Mouse (Mus musculus): ENCODE measurements around the gene Hist1h2ba. TPM values are rescaled to one million over a fixed set of nuclear protein-coding genes. Genes with fewer than 3 reads are reported as not detected.

The Hist1h2ba gene
- total and polyA plus RNA-seq, 3 experiments = not detected

DNA sequence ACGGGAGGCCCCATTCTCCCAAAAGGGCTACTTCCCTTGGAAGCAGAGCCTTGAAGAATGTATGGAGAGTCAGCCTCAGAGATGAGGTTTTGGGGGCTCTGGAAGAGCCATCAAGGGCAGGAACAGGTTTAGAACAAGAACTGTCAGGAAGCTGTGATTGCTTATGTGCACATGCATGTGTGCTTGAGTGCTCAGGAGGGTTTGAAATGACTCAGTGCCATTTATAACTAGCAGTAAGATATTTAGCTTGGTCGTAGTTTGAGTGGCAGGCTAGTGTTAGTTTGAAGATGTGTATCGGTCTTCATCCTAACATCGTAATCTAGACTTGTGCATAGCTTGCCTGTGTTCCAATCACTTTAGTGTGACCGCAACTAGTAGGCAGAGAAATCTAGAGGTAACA lies 27.1 kb downstream of the Hist1h2ba start:
- no peak for DNase-seq

DNA sequence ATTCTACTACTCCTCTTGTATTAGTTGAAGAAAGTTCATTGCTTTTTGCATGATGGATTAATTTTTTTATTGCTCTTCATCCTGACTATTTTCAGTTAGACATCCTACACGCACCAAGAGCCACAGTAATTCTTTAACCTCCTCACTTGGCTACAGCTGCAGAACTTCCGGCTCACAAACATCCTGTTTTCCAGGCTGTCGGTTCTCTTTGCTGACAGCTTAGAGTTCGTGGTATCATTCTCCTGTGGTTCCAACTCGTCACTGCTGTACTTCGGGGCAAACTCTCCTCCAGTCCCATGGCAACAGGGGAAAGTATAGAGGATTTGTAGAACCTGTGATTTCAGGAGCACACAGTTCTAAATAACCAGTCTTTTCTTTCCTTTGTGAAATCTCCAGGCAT lies 35.7 kb downstream of the Hist1h2ba start:
- no peak for DNase-seq

- DNase-seq = no peak
Observed at GRCm38 (mm10) chr13:23893269-23893593, 40.7 kb downstream of the Hist1h2ba start.

GRCm38 (mm10) chr13:23892592-23893268 lies 41.2 kb downstream of the Hist1h2ba start:
- DNase-seq = no peak

GRCm38 (mm10) chr13:23889011-23889605 lies 44.8 kb downstream of the Hist1h2ba start:
- DNase-seq = peak; percentile 19

- DNase-seq = no peak
Observed at GRCm38 (mm10) chr13:23887026-23887725, 46.8 kb downstream of the Hist1h2ba start.

DNA sequence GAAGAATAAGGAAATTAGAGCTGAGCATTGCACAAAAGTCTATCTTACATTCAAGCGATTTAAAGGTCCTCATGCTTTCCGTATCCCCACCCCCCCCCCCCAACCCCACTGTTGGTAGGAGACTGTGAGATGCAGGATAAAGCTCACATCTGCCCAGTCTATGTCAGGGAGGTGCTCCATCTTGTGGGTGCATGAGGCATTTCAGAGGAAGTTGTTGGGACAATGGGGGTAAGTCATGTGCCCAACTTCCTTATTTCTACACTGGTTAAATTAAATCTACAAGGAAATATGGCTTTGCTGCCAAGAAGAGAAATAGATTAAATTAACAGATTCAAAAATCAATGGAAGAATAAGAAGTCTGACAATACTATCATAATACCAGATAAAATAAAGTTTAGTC lies 48.4 kb downstream of the Hist1h2ba start:
- DNase-seq = peak; percentile 17

Small RNA genes lying within 50 kb of the gene (microRNA-seq; reads per million reads assigned to microRNA genes)
- 0 reads per million in 2 experiments for gene Gm44344

Other genes with a start within 250 kb of the Hist1h2ba start
- 100 to 1,000 TPM; 143 to 210 TPM for gene Hist1h2bc, start 250.0 kb downstream of the Hist1h2ba start, total RNA-seq (2021)
- 308 and 343 TPM in 2 replicates for gene Hist1h2bc, start 250.0 kb downstream of the Hist1h2ba start, polyA plus RNA-seq (2012; rRNA removed)
- gene Hist1h1t, start 238.3 kb downstream of the Hist1h2ba start, total RNA-seq (2021) = not detected
- gene Hist1h1t, start 238.3 kb downstream of the Hist1h2ba start, polyA plus RNA-seq (2012; rRNA removed) = not detected in 2 replicates
- 10 to 100 TPM; 70.2 to 84.7 TPM for gene Hist1h4c, start 235.7 kb downstream of the Hist1h2ba start, total RNA-seq (2021)
- 1.7 and 2.8 TPM in 2 replicates for gene Hist1h4c, start 235.7 kb downstream of the Hist1h2ba start, polyA plus RNA-seq (2012; rRNA removed)
- gene Hfe, start 223.3 kb downstream of the Hist1h2ba start, total RNA-seq (2021) = 10 to 100 TPM; 22.3 to 33.0 TPM
- gene Hfe, start 223.3 kb downstream of the Hist1h2ba start, polyA plus RNA-seq (2012; rRNA removed) = 27.9 and 30.3 TPM in 2 replicates
- gene Hist1h1c, start 195.3 kb downstream of the Hist1h2ba start, total RNA-seq (2021) = 100 to 1,000 TPM; 168 to 270 TPM
- 32.9 and 41.2 TPM in 2 replicates for gene Hist1h1c, start 195.3 kb downstream of the Hist1h2ba start, polyA plus RNA-seq (2012; rRNA removed)
- gene Hist1h3c, start 188.6 kb downstream of the Hist1h2ba start, total RNA-seq (2021) = 10 to 100 TPM in 1 of 2 experiments, 1 to 10 TPM in 1; 4.6 to 14.7 TPM
- gene Hist1h3c, start 188.6 kb downstream of the Hist1h2ba start, polyA plus RNA-seq (2012; rRNA removed) = 4.9 and 6.7 TPM in 2 replicates
- 10 to 100 TPM; 17.1 TPM for gene Hist1h2bb, start 187.4 kb downstream of the Hist1h2ba start, total RNA-seq (2021)
- 4.2 and 5.6 TPM in 2 replicates for gene Hist1h2bb, start 187.4 kb downstream of the Hist1h2ba start, polyA plus RNA-seq (2012; rRNA removed)
- gene Hist1h2ab, start 183.0 kb downstream of the Hist1h2ba start, total RNA-seq (2021) = 10 to 100 TPM; 25.7 to 26.0 TPM
- gene Hist1h2ab, start 183.0 kb downstream of the Hist1h2ba start, polyA plus RNA-seq (2012; rRNA removed) = 1.6 and 4.1 TPM in 2 replicates
- 10 to 100 TPM; 25.0 to 32.1 TPM for gene Hist1h3b, start 181.9 kb downstream of the Hist1h2ba start, total RNA-seq (2021)
- 2.5 and 3.2 TPM in 2 replicates for gene Hist1h3b, start 181.9 kb downstream of the Hist1h2ba start, polyA plus RNA-seq (2012; rRNA removed)
- gene Hist1h4b, start 177.1 kb downstream of the Hist1h2ba start, total RNA-seq (2021) = 10 to 100 TPM; 64.3 to 65.2 TPM
- 2.4 and 3.9 TPM in 2 replicates for gene Hist1h4b, start 177.1 kb downstream of the Hist1h2ba start, polyA plus RNA-seq (2012; rRNA removed)
- 10 to 100 TPM; 21.1 to 26.3 TPM for gene Hist1h4a, start 172.9 kb downstream of the Hist1h2ba start, total RNA-seq (2021)
- gene Hist1h4a, start 172.9 kb downstream of the Hist1h2ba start, polyA plus RNA-seq (2012; rRNA removed) = 0.36 and 2.1 TPM in 2 replicates
- gene Hist1h3a, start 171.8 kb downstream of the Hist1h2ba start, total RNA-seq (2021) = 10 to 100 TPM; 32.5 to 35.7 TPM
- gene Hist1h3a, start 171.8 kb downstream of the Hist1h2ba start, polyA plus RNA-seq (2012; rRNA removed) = 4.2 and 6.6 TPM in 2 replicates
- gene Hist1h1a, start 170.5 kb downstream of the Hist1h2ba start, total RNA-seq (2021) = 10 to 100 TPM; 11.0 to 19.6 TPM
- gene Hist1h1a, start 170.5 kb downstream of the Hist1h2ba start, polyA plus RNA-seq (2012; rRNA removed) = 0.21 and 0.25 TPM in 2 replicates
- under 1 TPM in 1 of 2 experiments, not detected in 1; 0.43 TPM for gene Trim38, start 164.2 kb downstream of the Hist1h2ba start, total RNA-seq (2021)
- not detected in 2 replicates for gene Trim38, start 164.2 kb downstream of the Hist1h2ba start, polyA plus RNA-seq (2012; rRNA removed)
- under 1 TPM in 1 of 2 experiments, not detected in 1; 0.20 TPM for gene Slc17a2, start 127.2 kb downstream of the Hist1h2ba start, total RNA-seq (2021)
- gene Slc17a2, start 127.2 kb downstream of the Hist1h2ba start, polyA plus RNA-seq (2012; rRNA removed) = 0.07 TPM in 1 of 2 replicates, not detected in the other
- gene Slc17a3, start 94.7 kb downstream of the Hist1h2ba start, total RNA-seq (2021) = 1 to 10 TPM in 1 of 2 experiments, under 1 TPM in 1; 0.35 to 1.6 TPM
- 0.20 TPM in 1 of 2 replicates, not detected in the other for gene Slc17a3, start 94.7 kb downstream of the Hist1h2ba start, polyA plus RNA-seq (2012; rRNA removed)
- gene Slc17a1, start 66.4 kb downstream of the Hist1h2ba start, total RNA-seq (2021) = under 1 TPM in 1 of 2 experiments, not detected in 1; 0.24 TPM
- not detected in 2 replicates for gene Slc17a1, start 66.4 kb downstream of the Hist1h2ba start, polyA plus RNA-seq (2012; rRNA removed)
- gene Slc17a4, start 19.1 kb downstream of the Hist1h2ba start, total RNA-seq (2021) = under 1 TPM; 0.14 to 0.43 TPM
- gene Slc17a4, start 19.1 kb downstream of the Hist1h2ba start, polyA plus RNA-seq (2012; rRNA removed) = 0.08 and 0.15 TPM in 2 replicates
- gene Hist1h2aa, start 306 bp upstream of the Hist1h2ba start, total RNA-seq (2021) = not detected
- gene Hist1h2aa, start 306 bp upstream of the Hist1h2ba start, polyA plus RNA-seq (2012; rRNA removed) = not detected in 2 replicates
- 1 to 10 TPM; 1.8 to 4.6 TPM for gene Scgn, start 57.1 kb upstream of the Hist1h2ba start, total RNA-seq (2021)
- gene Scgn, start 57.1 kb upstream of the Hist1h2ba start, polyA plus RNA-seq (2012; rRNA removed) = 0.66 and 0.73 TPM in 2 replicates

All from adrenal gland, adult 2 months (tissue).